Mouse (Mus musculus) liver, postnatal 0 days (tissue): ENCODE measurements at regions not wholly inside any gene's neighbourhood (a gene's known extent, or its start where the extent isn't known, plus 50 kb on each side); places are given as distances from the start of the nearest gene placed in this dataset.
"Not testable (repeated sequence)": the region's sequence is repeated elsewhere in the genome, so short reads cannot be mapped to it uniquely, and the experiment has no call there.

Experiments
- ATAC-seq: fragments of 200-750 bp; cut with Nextera tagmentation; 2 replicates; pipeline ENCODE4 v1.8.0; 2017; ENCODE audit warnings: mild to moderate bottlenecking, moderate library complexity
- DNase-seq: peaks from one replicate; pipeline ENCODE4 v3.0.0-alpha.2; 2016
- H3K27ac ChIP-seq: fragments of 300-500 bp; sonication (generic); 2 replicates; pipeline ENCODE4 v1.5.1; 2014; ENCODE audit warnings: antibody characterized with exemption, moderate library complexity, mild to moderate bottlenecking, low read depth
- H3K27me3 ChIP-seq: fragments of 300-500 bp; sonication (generic); 2 replicates; pipeline ENCODE4 v1.6.1; 2014; ENCODE audit warnings: low read length, control low read depth, mixed read lengths; ENCODE audit not compliant: insufficient read depth
- H3K36me3 ChIP-seq: fragments of 300-500 bp; sonication (generic); replicated peaks from 2 replicates; pipeline ENCODE4 v1.6.1; 2014; ENCODE audit warnings: mild to moderate bottlenecking, control low read depth, low read length, moderate library complexity, mixed read lengths; ENCODE audit not compliant: insufficient read depth
- H3K4me1 ChIP-seq: fragments of 300-500 bp; sonication (generic); 2 replicates; pipeline ENCODE4 v1.6.1; 2014; ENCODE audit warnings: antibody characterized with exemption, mild to moderate bottlenecking, control low read depth; ENCODE audit not compliant: insufficient read depth
- H3K4me2 ChIP-seq: fragments of 300-500 bp; sonication (generic); 2 replicates; pipeline ENCODE4 v1.6.1; 2014; ENCODE audit warnings: low read depth, mild to moderate bottlenecking, low read length, moderate library complexity, mixed read lengths
- H3K4me3 ChIP-seq: fragments of 300-500 bp; sonication (generic); 2 replicates; pipeline ENCODE4 v1.5.1; 2014; ENCODE audit warnings: low read depth, low read length
- H3K9ac ChIP-seq: fragments of 300-500 bp; sonication (generic); replicated peaks from 2 replicates; pipeline ENCODE4 v1.6.1; 2014; ENCODE audit warnings: mild to moderate bottlenecking, moderate library complexity
- H3K9me3 ChIP-seq: fragments of 300-500 bp; sonication (generic); 2 replicates; pipeline ENCODE4 v1.6.1; 2016; ENCODE audit warnings: mild to moderate bottlenecking, control low read depth, low read length, mixed read lengths
- CTCF ChIP-seq: sonication (generic); IDR thresholded peaks from 2 replicates; pipeline ENCODE4 v1.5.1; 2016; ENCODE audit warnings: antibody characterized with exemption, low read depth
- EP300 ChIP-seq: IDR thresholded peaks from 2 replicates; pipeline ENCODE4 v1.6.1; 2016; ENCODE audit warnings: antibody characterized with exemption, low read depth, mild to moderate bottlenecking
- WGBS: fragments of 180-500 bp; shearing (Covaris S2); extraction: QIAGEN DNeasy Blood & Tissue Kit; methylation state at CpG from one replicate; pipeline ENCODE4 v1.1.7; 2014; ENCODE audit not compliant: insufficient replicate concordance; 5-methylcytosine and 5-hydroxymethylcytosine counted together

GRCm38 (mm10) chr1:149129767-149130287, 831.3 kb downstream of the Pla2g4a start:
- no peaks in the 10 kb centered on the region for H3K9me3 ChIP-seq
- ATAC-seq = no peak
- 23% methylated on average over 2 of the region's 2 CpGs for WGBS

DNA sequence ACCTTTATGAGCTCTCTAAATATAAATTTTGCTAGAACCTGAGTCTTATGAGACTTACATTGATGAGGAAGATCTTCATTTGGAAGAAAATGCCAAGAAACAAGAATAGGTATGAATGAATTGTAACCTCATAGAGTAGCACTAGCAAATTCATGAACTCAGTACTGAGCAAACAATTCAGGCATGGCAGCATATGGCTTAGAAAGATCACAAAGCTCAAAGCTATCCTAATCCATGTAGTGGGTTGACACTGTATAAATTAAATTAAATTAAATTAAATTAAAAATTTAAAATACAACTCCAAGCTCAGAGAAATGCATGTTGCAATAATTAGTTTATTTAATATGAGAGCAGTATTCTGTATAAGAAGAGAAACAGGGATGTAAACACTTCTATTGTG, 832.0 kb downstream of the Pla2g4a start:
- no peaks in the 10 kb centered on the region for H3K9me3 ChIP-seq
- no peak for ATAC-seq

More at GRCm38 (mm10) chr1:149129767-149130287, 831.3 kb downstream of the Pla2g4a start:
- H3K4me1 ChIP-seq = no peaks in the 10 kb centered on the region
- no peak overlapping the region for H3K9ac ChIP-seq
- H3K4me3 ChIP-seq = no peak overlapping the region
- TF ChIP-seq EP300 (no peak), CTCF (no peak)
- H3K36me3 ChIP-seq = no peaks in the 10 kb centered on the region
- H3K27ac ChIP-seq = no peak overlapping the region
- DNase-seq = no peak
- H3K4me2 ChIP-seq = no peak overlapping the region
- no peaks in the 10 kb centered on the region for H3K27me3 ChIP-seq

GRCm38 (mm10) chr1:149127709-149128108, 833.4 kb downstream of the Pla2g4a start:
- H3K27me3 ChIP-seq = no peaks in the 10 kb centered on the region
- H3K36me3 ChIP-seq = no peaks in the 10 kb centered on the region
- TF ChIP-seq CTCF (no peak), EP300 (no peak)
- DNase-seq = no peak
- no peaks in the 10 kb centered on the region for H3K4me1 ChIP-seq
- H3K4me3 ChIP-seq = no peak overlapping the region
- H3K9me3 ChIP-seq = no peaks in the 10 kb centered on the region
- H3K4me2 ChIP-seq = no peak overlapping the region
- 46% methylated on average over 1 of the region's 1 CpGs for WGBS
- no peak overlapping the region for H3K9ac ChIP-seq
- no peak overlapping the region for H3K27ac ChIP-seq
- no peak for ATAC-seq

More for the DNA sequence above, 832.0 kb downstream of the Pla2g4a start:
- TF ChIP-seq CTCF (no peak), EP300 (no peak)
- Histone ChIP-seq H3K9ac (no peak overlapping the region), H3K36me3 (no peaks in the 10 kb centered on the region), H3K4me1 (no peaks in the 10 kb centered on the region), H3K27me3 (no peaks in the 10 kb centered on the region), H3K4me3 (no peak overlapping the region), H3K4me2 (no peak overlapping the region), H3K27ac (no peak overlapping the region)
- no peak for DNase-seq

DNA sequence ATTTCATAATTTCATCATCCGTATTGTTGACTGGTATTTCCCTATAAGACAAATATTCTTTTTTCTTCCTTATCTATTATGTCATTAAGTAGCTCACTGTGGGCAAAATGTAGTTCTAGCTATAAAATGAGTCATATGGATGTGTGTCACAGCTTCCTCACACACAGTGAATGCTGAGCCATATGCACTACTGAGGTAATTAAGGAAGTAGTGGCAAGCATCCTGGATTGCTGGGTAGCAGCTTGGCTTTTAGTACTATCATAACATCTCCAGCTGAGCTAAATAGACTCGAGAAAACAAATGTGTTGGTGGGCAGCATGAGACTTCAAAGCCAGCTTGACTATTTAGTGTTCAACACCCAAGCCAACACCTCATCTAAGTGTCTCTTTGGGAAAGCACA, 857.7 kb downstream of the Pla2g4a start:
- Histone ChIP-seq H3K9me3 (no peaks in the 10 kb centered on the region), H3K9ac (no peak overlapping the region), H3K4me2 (no peak overlapping the region), H3K36me3 (no peaks in the 10 kb centered on the region), H3K4me1 (no peaks in the 10 kb centered on the region), H3K27ac (no peak overlapping the region), H3K4me3 (no peak overlapping the region), H3K27me3 (no peaks in the 10 kb centered on the region)
- ATAC-seq (no peak), DNase-seq (no peak)
- TF ChIP-seq EP300 (no peak), CTCF (no peak)
- WGBS = 60% methylated on average over 2 of the region's 2 CpGs

DNA sequence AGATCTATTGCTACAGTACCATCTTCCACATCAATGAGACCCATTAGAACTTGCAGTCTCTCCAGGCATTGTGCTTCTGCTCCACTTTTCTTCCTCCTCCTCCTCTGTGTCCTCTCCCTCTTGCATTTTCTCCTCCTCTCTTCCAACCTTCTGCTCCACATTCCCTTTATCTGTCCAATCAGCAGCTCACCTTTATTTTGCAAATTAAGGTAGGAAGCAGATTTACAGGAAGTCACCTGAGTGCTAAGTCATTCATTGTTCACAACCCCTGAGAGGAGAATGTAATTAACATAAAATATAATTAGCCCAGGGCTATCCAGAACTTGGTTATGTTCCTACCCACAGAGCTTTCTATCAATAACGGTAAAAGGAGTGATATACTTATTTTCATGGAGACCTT, 863.7 kb downstream of the Pla2g4a start:
- Histone ChIP-seq H3K4me3 (no peak overlapping the region), H3K27ac (no peak overlapping the region), H3K9me3 (no peaks in the 10 kb centered on the region), H3K27me3 (no peaks in the 10 kb centered on the region), H3K4me2 (no peak overlapping the region), H3K4me1 (no peaks in the 10 kb centered on the region), H3K36me3 (no peaks in the 10 kb centered on the region), H3K9ac (no peak overlapping the region)
- TF ChIP-seq CTCF (no peak), EP300 (no peak)
- 79% methylated on average over 1 of the region's 1 CpGs for WGBS
- DNase-seq (no peak), ATAC-seq (no peak)

DNA sequence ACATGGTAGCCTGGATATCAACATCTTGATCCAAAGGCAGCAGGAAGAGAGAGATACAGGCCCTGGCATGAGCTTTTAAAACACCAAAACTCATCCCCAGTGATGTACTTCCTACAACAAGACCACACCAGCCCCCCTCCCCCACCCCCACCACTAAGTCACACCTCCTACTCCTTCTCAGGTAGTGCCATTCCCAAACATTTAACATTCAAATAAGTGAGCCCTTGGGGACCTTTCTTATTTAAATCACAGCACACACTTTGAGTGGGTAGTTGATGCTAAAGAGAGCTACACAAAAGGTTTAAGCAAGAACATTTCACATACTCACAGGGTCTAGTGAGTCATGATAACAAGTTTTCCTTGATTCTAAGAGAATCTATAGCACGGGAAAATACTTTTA, 886.4 kb downstream of the Pla2g4a start:
- ATAC-seq (no peak), DNase-seq (no peak)
- Histone ChIP-seq H3K27ac (no peak overlapping the region), H3K36me3 (no peaks in the 10 kb centered on the region), H3K4me1 (no peaks in the 10 kb centered on the region), H3K9ac (no peak overlapping the region), H3K9me3 (no peaks in the 10 kb centered on the region), H3K27me3 (no peaks in the 10 kb centered on the region), H3K4me3 (no peak overlapping the region), H3K4me2 (no peak overlapping the region)
- 56% methylated on average over 1 of the region's 1 CpGs for WGBS
- no peak for TF ChIP-seq CTCF
- no peak for TF ChIP-seq EP300

- Histone ChIP-seq H3K9me3 (no peaks in the 10 kb centered on the region), H3K4me1 (no peaks in the 10 kb centered on the region), H3K27me3 (no peaks in the 10 kb centered on the region), H3K9ac (no peak overlapping the region), H3K4me3 (no peak overlapping the region), H3K4me2 (no peak overlapping the region), H3K27ac (no peak overlapping the region), H3K36me3 (no peaks in the 10 kb centered on the region)
- ATAC-seq = no peak
- no peak for TF ChIP-seq CTCF
- no peak for TF ChIP-seq EP300
- no peak for DNase-seq
Observed at GRCm38 (mm10) chr1:149069570-149069969, 891.5 kb downstream of the Pla2g4a start.

DNA sequence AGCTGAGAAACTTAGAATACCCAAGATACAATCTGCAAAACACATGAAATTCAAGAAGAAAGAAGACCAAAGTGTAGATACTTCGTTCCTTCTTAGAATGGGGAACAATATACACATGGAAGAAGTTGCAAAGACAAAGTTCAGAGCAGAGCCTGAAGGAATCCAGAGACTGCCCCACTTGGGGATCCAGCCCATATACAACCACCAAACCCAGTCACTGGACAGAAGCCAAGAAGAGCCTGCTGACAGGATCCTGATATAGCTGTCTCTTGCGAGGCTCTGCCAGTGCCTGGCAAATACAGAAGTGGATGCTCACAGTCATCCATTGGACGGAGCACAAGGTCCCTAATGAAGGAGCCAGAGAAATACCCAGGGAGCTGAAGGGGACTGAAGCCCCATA, 898.1 kb downstream of the Pla2g4a start:
- not testable (repeated sequence) for H3K4me2 ChIP-seq, H3K27me3 ChIP-seq, DNase-seq, ATAC-seq, H3K4me3 ChIP-seq, H3K9me3 ChIP-seq, H3K36me3 ChIP-seq, H3K9ac ChIP-seq, H3K27ac ChIP-seq, H3K4me1 ChIP-seq
- 59% methylated on average over 3 of the region's 3 CpGs for WGBS
